In the genomic region with DNA sequence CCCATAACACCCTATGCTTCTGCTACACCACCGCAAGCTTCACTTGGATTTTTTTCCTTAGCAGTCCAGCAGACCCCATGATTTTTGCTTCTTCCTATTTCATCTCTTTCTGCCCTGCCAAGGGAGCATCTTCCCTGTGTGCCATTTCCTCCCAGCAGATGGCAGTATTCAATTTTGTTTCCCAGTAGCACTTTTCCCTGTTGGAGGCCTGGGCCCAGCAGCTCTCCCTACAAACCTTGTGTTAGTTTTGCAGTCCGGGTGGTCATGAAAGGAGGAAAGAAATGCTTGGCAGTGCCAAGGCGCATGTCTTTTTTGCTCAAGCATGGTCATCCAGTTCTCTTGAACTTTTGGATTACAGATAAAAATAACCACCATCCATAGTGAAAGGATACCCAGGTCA, we compare ENCODE assay signal across 9 mouse cellular contexts.
A peak's percentile ranks its signal among the peaks of the same experiment; 100 is the strongest.
DNase-seq lines count a peak whose midpoint lies in the region; ATAC-seq lines count a peak whose summit lies in the region.
"Had no signal": no experiment of that assay in that cellular context is flagged by ENCODE, and none has a peak within 500 bp of the region (broad histone marks: within the 10 kb centered on the region; RNA-seq: fewer than 3 reads in every experiment).

No protein-coding gene starts in this region.

- no peaks in the 10 kb centered on the region for H3K36me3 ChIP-seq in heart, embryonic 12.5 days
- no peaks in the 10 kb centered on the region for H3K36me3 ChIP-seq in stomach, embryonic 14.5 days (ENCODE audit: control insufficient read depth, insufficient read depth, low read length)
- H3K36me3 ChIP-seq: G1E had no signal

- H3K4me3 ChIP-seq in heart, embryonic 12.5 days, result no peak overlapping the region
- H3K4me3 ChIP-seq in stomach, embryonic 14.5 days (ENCODE audit: low read depth, low read length), result no peak overlapping the region

- 60% methylated on average over 3 of the region's 3 CpGs for WGBS in heart, embryonic 12.5 days
- WGBS in stomach, embryonic 14.5 days, result 72% methylated on average over 3 of the region's 3 CpGs

- H3K9me3 ChIP-seq in heart, embryonic 12.5 days (replicated peaks), result no peaks in the 10 kb centered on the region
- peaks cover under 1% of the 10 kb centered on the region; the same call in 1 of the 2 replicates for H3K9me3 ChIP-seq in stomach, embryonic 14.5 days (ENCODE audit: control insufficient read depth, low read depth, low read length)

- peak; percentile 88 for DNase-seq in heart, adult 11 months
- peak; percentile 14 for DNase-seq in MEL-GATA-1-ER (ENCODE audit: extremely low read depth, low read depth)
- DNase-seq in embryo, embryonic 9.5 days (ENCODE audit: extremely low spot score), result peak; percentile 46
- DNase-seq in kidney, postnatal 25 days, result peak; percentile 40 to 63
- peak; percentile 12 to 26 for DNase-seq in lung, adult 18-20 months
- no peak for DNase-seq in cerebellum, adult 11-12 months

- no peaks in the 10 kb centered on the region for H3K4me1 ChIP-seq in heart, embryonic 12.5 days (replicated peaks)
- H3K4me1 ChIP-seq in stomach, embryonic 14.5 days (ENCODE audit: control insufficient read depth, insufficient read depth, low read length), result no peaks in the 10 kb centered on the region

- no peak overlapping the region for H3K4me2 ChIP-seq in heart, embryonic 12.5 days
- no peak overlapping the region for H3K4me2 ChIP-seq in stomach, embryonic 14.5 days (replicated peaks; ENCODE audit: low read depth, low read length)

- H3K27me3 ChIP-seq in heart, embryonic 12.5 days (replicated peaks), result no peaks in the 10 kb centered on the region
- H3K27me3 ChIP-seq in stomach, embryonic 14.5 days (ENCODE audit: control insufficient read depth, insufficient read depth, low read length), result no peaks in the 10 kb centered on the region

- no peak overlapping the region for H3K27ac ChIP-seq in heart, embryonic 12.5 days (ENCODE audit: poor library complexity, severe bottlenecking)
- no peak overlapping the region for H3K27ac ChIP-seq in stomach, embryonic 14.5 days (ENCODE audit: low read length)

- no peak for ATAC-seq in heart, embryonic 12.5 days (ENCODE audit: insufficient number of reproducible peaks, low FRiP score)
- ATAC-seq in stomach, embryonic 14.5 days (ENCODE audit: insufficient number of reproducible peaks, insufficient read depth, low FRiP score, low read depth), result 0 out of 2 replicates have a peak, but pooled peaks have one; percentile 23

- H3K9ac ChIP-seq in heart, embryonic 12.5 days, result no peak overlapping the region
- no peak overlapping the region for H3K9ac ChIP-seq in stomach, embryonic 14.5 days (replicated peaks; ENCODE audit: low read depth, low read length)
